Comparison of ENCODE assay signal across 9 mouse cellular contexts in the genomic region with DNA sequence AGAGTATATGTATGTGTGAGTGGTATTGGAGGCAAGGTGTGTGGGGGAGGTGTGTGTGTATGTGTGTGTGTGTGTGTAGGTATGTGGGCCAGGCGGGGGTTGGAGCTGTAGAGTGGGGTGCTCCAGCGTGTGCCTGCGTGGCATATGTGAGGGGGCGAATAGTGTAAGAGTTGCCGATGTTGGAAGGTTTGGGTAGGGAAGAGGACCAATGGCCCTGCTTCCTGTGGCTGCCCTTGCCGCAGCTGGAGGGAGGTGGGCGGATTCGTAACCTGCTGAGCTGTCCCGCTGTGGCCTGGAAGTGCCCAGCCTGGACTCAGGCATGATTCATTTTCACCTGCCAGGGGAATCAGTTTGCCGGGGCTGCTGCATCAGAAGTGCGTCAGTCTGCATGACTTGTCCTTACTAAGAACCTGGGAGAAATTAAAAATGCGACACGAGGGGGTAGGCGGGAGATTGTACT.
DNase-seq lines count a peak whose midpoint lies in the region; ATAC-seq and TF ChIP-seq lines count a peak whose summit lies in the region.
"Had no signal": no experiment of that assay in that cellular context is flagged by ENCODE, and none has a peak within 500 bp of the region (broad histone marks: within the 10 kb centered on the region; RNA-seq: fewer than 3 reads in every experiment).

No protein-coding gene starts in this region.

- no peak overlapping the region for H3K27ac ChIP-seq in gastrocnemius, adult 2 months
- H3K27ac ChIP-seq in hindbrain, postnatal 0 days: peak overlapping the region; percentile 68; the same call in 1 of the 2 replicates
- no peak overlapping the region for H3K27ac ChIP-seq in thymus, adult 2 months (ENCODE audit: control insufficient read depth, insufficient read depth, low read length)

- H3K4me2 ChIP-seq in hindbrain, postnatal 0 days (ENCODE audit: low read depth, low read length): peak overlapping the region; percentile 76

- H3K27me3 ChIP-seq in hindbrain, postnatal 0 days (ENCODE audit: insufficient read depth, low read length): no peaks in the 10 kb centered on the region
- no peaks in the 10 kb centered on the region for H3K27me3 ChIP-seq in thymus, adult 2 months (ENCODE audit: control insufficient read depth, insufficient read depth, low read length)
- H3K27me3 ChIP-seq: Patski had no signal

- peak overlapping the region; percentile 37 for H3K9ac ChIP-seq in hindbrain, postnatal 0 days (replicated peaks; ENCODE audit: low read length)

- DNase-seq in gastrocnemius, adult 2 months: no peak
- DNase-seq in gastrocnemius, postnatal 10 days: no peak
- DNase-seq in right cerebral cortex, adult 18-20 months: peak; percentile 76
- no peak for DNase-seq in right cerebral cortex, postnatal 14 days
- DNase-seq in hindbrain, postnatal 0 days (ENCODE audit: low spot score): no peak
- peak; percentile 50 to 53 for DNase-seq in right cerebral cortex, postnatal 36 days (ENCODE audit: low spot score in 2 of 2)
- DNase-seq in thymus, adult 2 months: no peak
- DNase-seq in lung, postnatal 10 days: no peak

- H3K36me3 ChIP-seq in hindbrain, postnatal 0 days (ENCODE audit: insufficient read depth, low read length): no peaks in the 10 kb centered on the region; the same call in 1 of the 2 replicates
- no peaks in the 10 kb centered on the region for H3K36me3 ChIP-seq in thymus, adult 2 months (ENCODE audit: control insufficient read depth, insufficient read depth, low read length)

- H3K4me1 ChIP-seq in hindbrain, postnatal 0 days (ENCODE audit: insufficient read depth, low read length): peaks cover 8% of the 10 kb centered on the region; the same call in 1 of the 2 replicates
- H3K4me1 ChIP-seq in thymus, adult 2 months (replicated peaks; ENCODE audit: control insufficient read depth, insufficient read depth, low read length): no peaks in the 10 kb centered on the region

- ATAC-seq in hindbrain, postnatal 0 days: peak; percentile 38
- ATAC-seq: Patski had no signal

- H3K4me3 ChIP-seq in gastrocnemius, adult 2 months: peak overlapping the region; percentile 69
- H3K4me3 ChIP-seq in hindbrain, postnatal 0 days (ENCODE audit: low read length): peak overlapping the region; percentile 40
- H3K4me3 ChIP-seq in thymus, adult 2 months (ENCODE audit: control insufficient read depth, insufficient read depth, low read length): no peak overlapping the region

- intact Hi-C loops in gastrocnemius, adult 2 months (cut with DNase I): no loop called here

- TF ChIP-seq POLR2A in thymus, adult 2 months (IDR thresholded peaks at IDR 0.05; ENCODE audit: control insufficient read depth, extremely low read depth, insufficient read depth, low read length, poor library complexity): no peak

- no peaks in the 10 kb centered on the region for H3K9me3 ChIP-seq in hindbrain, postnatal 0 days (ENCODE audit: low read length)

- TF ChIP-seq CTCF in gastrocnemius, adult 2 months (IDR thresholded peaks at IDR 0.05): no peak
- no peak for TF ChIP-seq CTCF in hindbrain, postnatal 0 days (IDR thresholded peaks at IDR 0.05; ENCODE audit: low read depth)
- no peak for TF ChIP-seq CTCF in thymus, adult 2 months (IDR thresholded peaks at IDR 0.05; ENCODE audit: borderline replicate concordance, control insufficient read depth, extremely low read depth, insufficient read depth, low read length, poor library complexity)

- WGBS in hindbrain, postnatal 0 days: 6% methylated on average over 14 of the region's 14 CpGs
- WGBS in thymus, adult 2 months: 14% methylated on average over 14 of the region's 14 CpGs

Comparison
In these comparisons a context has a peak if more than half of its experiments do, and no peak if none do; other contexts are left out.
1. DNase-seq: peak in right cerebral cortex, adult 18-20 months (single experiment) and right cerebral cortex, postnatal 36 days (2 of 2); none in gastrocnemius, adult 2 months (single experiment), gastrocnemius, postnatal 10 days (single experiment), right cerebral cortex, postnatal 14 days (single experiment), hindbrain, postnatal 0 days (single experiment), thymus, adult 2 months (single experiment) and lung, postnatal 10 days (single experiment).